Mouse (Mus musculus): ENCODE measurements at regions not wholly inside any gene's neighbourhood (a gene's known extent, or its start where the extent isn't known, plus 50 kb on each side); places are given as distances from the start of the nearest gene placed in this dataset.
"Not testable (repeated sequence)": the region's sequence is repeated elsewhere in the genome, so short reads cannot be mapped to it uniquely, and the experiment has no call there.

- no peaks in the 10 kb centered on the region for H3K27me3 ChIP-seq (ENCODE audit: control insufficient read depth, insufficient read depth, low read length)
- TF ChIP-seq POLR2A (IDR thresholded peaks at IDR 0.05; ENCODE audit: low read depth, low read length) (no peak), CTCF (IDR thresholded peaks at IDR 0.05; ENCODE audit: extremely low read depth, insufficient read depth, insufficient read length, insufficient replicate concordance) (no peak)
- H3K27ac ChIP-seq (ENCODE audit: insufficient read depth, low read length) = no peak overlapping the region
- no peak overlapping the region for H3K4me3 ChIP-seq (ENCODE audit: extremely low read depth, insufficient read depth, insufficient read length)
- H3K4me1 ChIP-seq (ENCODE audit: control insufficient read depth, insufficient read depth, insufficient read length) = no peaks in the 10 kb centered on the region
- 77% methylated on average over 1 of the region's 1 CpGs for whole genome bisulfite sequencing
- no peak for DNase-seq (ENCODE audit: low read depth in 1 of 2, low spot score in 2 of 2)
- no peaks in the 10 kb centered on the region for H3K36me3 ChIP-seq (ENCODE audit: control insufficient read depth, insufficient read depth, low read length)
These were observed 249.4 kb upstream of the Akr1e1 start for GRCm38 (mm10) chr13:4858341-4858740.

- WGBS = 93% methylated on average over 2 of the region's 2 CpGs
These were observed 230.5 kb upstream of the Akr1e1 start for GRCm38 (mm10) chr13:4839481-4839880.

GRCm38 (mm10) chr13:4826756-4827155, 217.8 kb upstream of the Akr1e1 start:
- H3K27ac ChIP-seq (ENCODE audit: insufficient read depth, low read length) = no peak overlapping the region
- DNase-seq (ENCODE audit: low read depth in 1 of 2, low spot score in 2 of 2) = no peak
- 82% methylated on average over 3 of the region's 3 CpGs for whole genome bisulfite sequencing
- TF ChIP-seq CTCF (IDR thresholded peaks at IDR 0.05; ENCODE audit: extremely low read depth, insufficient read depth, insufficient read length, insufficient replicate concordance) = no peak
- TF ChIP-seq POLR2A (IDR thresholded peaks at IDR 0.05; ENCODE audit: low read depth, low read length) = no peak
- H3K4me1 ChIP-seq (ENCODE audit: control insufficient read depth, insufficient read depth, insufficient read length) = no peaks in the 10 kb centered on the region
- H3K27me3 ChIP-seq (ENCODE audit: control insufficient read depth, insufficient read depth, low read length) = no peaks in the 10 kb centered on the region
- H3K36me3 ChIP-seq (ENCODE audit: control insufficient read depth, insufficient read depth, low read length) = no peaks in the 10 kb centered on the region
- no peak overlapping the region for H3K4me3 ChIP-seq (ENCODE audit: extremely low read depth, insufficient read depth, insufficient read length)

More at GRCm38 (mm10) chr13:4839481-4839880, 230.5 kb upstream of the Akr1e1 start:
- DNase-seq (ENCODE audit: low read depth in 1 of 2, low spot score in 2 of 2); H3K4me1 ChIP-seq (ENCODE audit: control insufficient read depth, insufficient read depth, insufficient read length); H3K4me3 ChIP-seq (ENCODE audit: extremely low read depth, insufficient read depth, insufficient read length); H3K27me3 ChIP-seq (ENCODE audit: control insufficient read depth, insufficient read depth, low read length); H3K27ac ChIP-seq (ENCODE audit: insufficient read depth, low read length); H3K36me3 ChIP-seq (ENCODE audit: control insufficient read depth, insufficient read depth, low read length): not testable (repeated sequence)

- H3K4me3 ChIP-seq (ENCODE audit: extremely low read depth, insufficient read depth, insufficient read length); H3K27ac ChIP-seq (ENCODE audit: insufficient read depth, low read length); H3K27me3 ChIP-seq (ENCODE audit: control insufficient read depth, insufficient read depth, low read length); DNase-seq (ENCODE audit: low read depth in 1 of 2, low spot score in 2 of 2); H3K4me1 ChIP-seq (ENCODE audit: control insufficient read depth, insufficient read depth, insufficient read length); H3K36me3 ChIP-seq (ENCODE audit: control insufficient read depth, insufficient read depth, low read length): not testable (repeated sequence)
- 90% methylated on average over 1 of the region's 1 CpGs for WGBS
These were observed 216.8 kb upstream of the Akr1e1 start for GRCm38 (mm10) chr13:4825749-4826148.

- Histone ChIP-seq H3K4me3 (ENCODE audit: extremely low read depth, insufficient read depth, insufficient read length) (no peak overlapping the region), H3K36me3 (ENCODE audit: control insufficient read depth, insufficient read depth, low read length) (no peaks in the 10 kb centered on the region), H3K27me3 (ENCODE audit: control insufficient read depth, insufficient read depth, low read length) (no peaks in the 10 kb centered on the region), H3K27ac (ENCODE audit: insufficient read depth, low read length) (no peak overlapping the region), H3K4me1 (ENCODE audit: control insufficient read depth, insufficient read depth, insufficient read length) (no peaks in the 10 kb centered on the region)
- TF ChIP-seq POLR2A (IDR thresholded peaks at IDR 0.05; ENCODE audit: low read depth, low read length) (no peak), CTCF (IDR thresholded peaks at IDR 0.05; ENCODE audit: extremely low read depth, insufficient read depth, insufficient read length, insufficient replicate concordance) (no peak)
- WGBS = 91% methylated on average over 2 of the region's 2 CpGs
- no peak for DNase-seq (ENCODE audit: low read depth in 1 of 2, low spot score in 2 of 2)
These were observed 197.9 kb upstream of the Akr1e1 start for GRCm38 (mm10) chr13:4806876-4807275.

GRCm38 (mm10) chr13:4800666-4801065, 191.7 kb upstream of the Akr1e1 start:
- no peaks in the 10 kb centered on the region for H3K4me1 ChIP-seq (ENCODE audit: control insufficient read depth, insufficient read depth, insufficient read length)
- 95% methylated on average over 14 of the region's 14 CpGs for WGBS
- H3K27ac ChIP-seq (ENCODE audit: insufficient read depth, low read length) = no peak overlapping the region
- H3K27me3 ChIP-seq (ENCODE audit: control insufficient read depth, insufficient read depth, low read length) = no peaks in the 10 kb centered on the region
- no peaks in the 10 kb centered on the region for H3K36me3 ChIP-seq (ENCODE audit: control insufficient read depth, insufficient read depth, low read length)
- TF ChIP-seq POLR2A (IDR thresholded peaks at IDR 0.05; ENCODE audit: low read depth, low read length) (no peak), CTCF (IDR thresholded peaks at IDR 0.05; ENCODE audit: extremely low read depth, insufficient read depth, insufficient read length, insufficient replicate concordance) (no peak)
- DNase-seq (ENCODE audit: low read depth in 1 of 2, low spot score in 2 of 2) = no peak
- H3K4me3 ChIP-seq (ENCODE audit: extremely low read depth, insufficient read depth, insufficient read length) = no peak overlapping the region

- DNase-seq (ENCODE audit: low read depth in 1 of 2, low spot score in 2 of 2) = no peak
- no peaks in the 10 kb centered on the region for H3K27me3 ChIP-seq (ENCODE audit: control insufficient read depth, insufficient read depth, low read length)
- no peaks in the 10 kb centered on the region for H3K36me3 ChIP-seq (ENCODE audit: control insufficient read depth, insufficient read depth, low read length)
- TF ChIP-seq POLR2A (IDR thresholded peaks at IDR 0.05; ENCODE audit: low read depth, low read length) (no peak), CTCF (IDR thresholded peaks at IDR 0.05; ENCODE audit: extremely low read depth, insufficient read depth, insufficient read length, insufficient replicate concordance) (no peak)
- no peak overlapping the region for H3K27ac ChIP-seq (ENCODE audit: insufficient read depth, low read length)
- H3K4me1 ChIP-seq (ENCODE audit: control insufficient read depth, insufficient read depth, insufficient read length) = no peaks in the 10 kb centered on the region
- H3K4me3 ChIP-seq (ENCODE audit: extremely low read depth, insufficient read depth, insufficient read length) = no peak overlapping the region
- 83% methylated on average over 2 of the region's 2 CpGs for WGBS
These were observed 182.2 kb upstream of the Akr1e1 start for GRCm38 (mm10) chr13:4791139-4791538.
